Mouse (Mus musculus) stomach, postnatal 0 days (tissue): ENCODE results near the gene Psmd8. TPM values are rescaled to one million over a fixed set of nuclear protein-coding genes. Genes with fewer than 3 reads are reported as not detected.
"Not testable (repeated sequence)": the region's sequence is repeated elsewhere in the genome, so short reads cannot be mapped to it uniquely, and the experiment has no call there.

Experiments used
- ATAC-seq: fragments of 200-750 bp; cut with Nextera tagmentation; 2 replicates; pipeline ENCODE4 v1.8.0; 2017; ENCODE audit not compliant: low FRiP score, low TSS enrichment
- DNase-seq: peaks from one replicate; pipeline ENCODE4 v3.0.0-alpha.2; 2016; ENCODE audit warnings: low spot score
- H3K27ac ChIP-seq: fragments of 300-500 bp; sonication (generic); replicated peaks from 2 replicates; pipeline ENCODE4 v1.5.1; 2014; ENCODE audit warnings: mild to moderate bottlenecking, control low read depth
- H3K27me3 ChIP-seq: fragments of 300-500 bp; sonication (generic); 2 replicates; pipeline ENCODE4 v1.6.1; 2014; ENCODE audit warnings: low read length; ENCODE audit not compliant: control insufficient read depth, insufficient read depth
- H3K36me3 ChIP-seq: fragments of 300-500 bp; sonication (generic); 2 replicates; pipeline ENCODE4 v1.6.1; 2014; ENCODE audit warnings: low read length, mixed read lengths; ENCODE audit not compliant: control insufficient read depth, insufficient read depth
- H3K4me1 ChIP-seq: fragments of 300-500 bp; sonication (generic); replicated peaks from 2 replicates; pipeline ENCODE4 v1.6.1; 2014; ENCODE audit warnings: antibody characterized with exemption; ENCODE audit not compliant: control insufficient read depth, insufficient read depth
- H3K4me2 ChIP-seq: fragments of 300-500 bp; sonication (generic); replicated peaks from 2 replicates; pipeline ENCODE4 v1.6.1; 2014; ENCODE audit warnings: low read depth, mild to moderate bottlenecking, control low read depth, moderate library complexity
- H3K4me3 ChIP-seq: fragments of 300-500 bp; sonication (generic); 2 replicates; pipeline ENCODE4 v1.5.1; 2014; ENCODE audit warnings: low read depth, low read length, control low read depth
- H3K9ac ChIP-seq: fragments of 300-500 bp; sonication (generic); 2 replicates; pipeline ENCODE4 v1.6.1; 2014; ENCODE audit warnings: mild to moderate bottlenecking, low read length, control low read depth, mixed read lengths
- H3K9me3 ChIP-seq: fragments of 300-500 bp; sonication (generic); 2 replicates; pipeline ENCODE4 v1.6.1; 2016; ENCODE audit warnings: low read length; ENCODE audit not compliant: control insufficient read depth
- CTCF ChIP-seq: IDR thresholded peaks from 2 replicates; pipeline ENCODE4 v1.5.1; 2016; ENCODE audit warnings: antibody characterized with exemption, low read depth, mild to moderate bottlenecking, moderate library complexity
- EP300 ChIP-seq: optimal IDR thresholded peaks from 2 replicates; pipeline ENCODE3; 2016; ENCODE audit warnings: antibody characterized with exemption
- WGBS: fragments of 180-500 bp; shearing (Covaris S2); extraction: QIAGEN DNeasy Blood & Tissue Kit; methylation state at CpG from one replicate; pipeline ENCODE4 v1.1.7; 2014; 5-methylcytosine and 5-hydroxymethylcytosine counted together
- polyA plus RNA-seq: library from polyadenylated mRNA; unstranded; fragments of >200 nt; fragmentation: Nextera tagmentation; extraction: Ambion mirVana; gene quantifications from 2 replicates; pipeline ENCODE4 v1.2.1, GENCODE M21; 2015

Gene Psmd8
- polyA plus RNA-seq, 1 experiment from 2014 or later, result 262 TPM

DNA sequence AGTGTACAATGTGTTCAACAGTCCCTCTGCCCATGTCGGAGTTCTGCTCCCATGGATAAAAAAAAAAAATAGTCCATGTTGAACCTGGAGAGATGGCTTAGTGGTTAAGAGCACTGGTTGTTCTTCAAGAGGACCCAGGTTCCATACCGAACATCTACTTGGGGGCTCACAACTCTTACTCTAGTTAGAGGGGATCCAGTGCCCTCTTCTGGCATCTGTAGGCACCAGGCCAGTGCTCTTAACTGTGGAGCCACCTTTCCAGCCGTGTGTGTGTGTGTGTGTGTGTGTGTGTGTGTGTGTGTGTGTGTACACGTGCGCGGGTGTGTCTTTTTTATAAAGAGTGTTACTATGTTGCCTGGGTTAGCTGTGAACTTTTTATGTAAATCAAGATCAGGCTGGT lies 22.1 kb upstream of the Psmd8 start:
- TF ChIP-seq EP300, result no peak
- 0 out of 2 replicates have a peak, but pooled peaks have one; percentile 4 for TF ChIP-seq CTCF
- no peaks in the 10 kb centered on the region for H3K27me3 ChIP-seq
- DNase-seq (no peak), ATAC-seq (no peak)
- H3K4me1 ChIP-seq, result no peaks in the 10 kb centered on the region
- no peaks in the 10 kb centered on the region for H3K36me3 ChIP-seq
- H3K4me2 ChIP-seq, result no peak overlapping the region
- H3K4me3 ChIP-seq, result no peak overlapping the region
- no peaks in the 10 kb centered on the region for H3K9me3 ChIP-seq
- H3K9ac ChIP-seq, result no peak overlapping the region
- WGBS, result 73% methylated on average over 6 of the region's 6 CpGs
- no peak overlapping the region for H3K27ac ChIP-seq

DNA sequence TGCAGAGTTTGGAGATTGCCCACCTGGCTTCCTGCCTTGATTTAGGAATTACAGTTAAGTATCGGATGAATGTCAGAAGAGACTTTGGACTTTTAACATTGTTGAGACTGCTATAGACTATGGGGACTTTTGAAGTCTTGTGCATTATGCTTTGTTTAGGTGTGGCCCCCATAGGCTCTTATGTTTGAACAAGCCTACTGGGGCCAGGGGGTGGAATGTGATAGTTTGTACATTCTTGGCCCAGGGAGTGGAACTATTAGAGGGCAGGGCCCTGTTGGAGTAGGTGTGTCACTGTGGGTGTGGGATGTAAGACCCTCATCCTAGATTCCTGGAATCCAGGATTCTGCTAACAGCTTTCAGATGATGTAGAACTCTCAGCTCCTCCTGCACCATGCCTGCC lies 13.7 kb upstream of the Psmd8 start:
- H3K36me3 ChIP-seq, H3K4me1 ChIP-seq, H3K4me2 ChIP-seq, H3K4me3 ChIP-seq, H3K27ac ChIP-seq, H3K27me3 ChIP-seq, H3K9ac ChIP-seq, H3K9me3 ChIP-seq: not testable (repeated sequence)
- DNase-seq (peak; percentile 31), ATAC-seq (peak; percentile 75; the same call in 1 of the 2 replicates)
- 67% methylated on average over 1 of the region's 1 CpGs for WGBS

DNA sequence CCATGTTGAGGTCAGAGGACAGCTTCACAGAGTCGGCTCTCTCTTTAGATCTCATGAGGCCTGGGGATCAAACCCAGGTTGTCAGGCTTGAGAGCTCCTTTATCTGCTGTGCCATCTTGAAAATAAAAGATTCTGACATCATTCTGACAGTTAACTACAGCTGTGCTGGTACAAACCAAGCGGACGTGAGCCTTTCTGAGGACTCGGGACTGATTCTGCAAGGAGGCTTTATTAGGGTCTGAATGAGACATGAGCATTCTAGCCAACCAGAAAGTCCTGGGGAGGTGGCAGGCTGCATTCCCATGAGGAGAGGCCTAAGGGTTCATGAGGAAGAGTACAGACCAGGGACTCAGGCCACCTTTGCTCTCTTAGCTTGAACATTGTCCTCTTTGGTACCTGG lies 822 bp upstream of the Psmd8 start:
- 90% methylated on average over 4 of the region's 4 CpGs for WGBS
- H3K36me3 ChIP-seq, H3K27me3 ChIP-seq: not testable (repeated sequence)

DNA sequence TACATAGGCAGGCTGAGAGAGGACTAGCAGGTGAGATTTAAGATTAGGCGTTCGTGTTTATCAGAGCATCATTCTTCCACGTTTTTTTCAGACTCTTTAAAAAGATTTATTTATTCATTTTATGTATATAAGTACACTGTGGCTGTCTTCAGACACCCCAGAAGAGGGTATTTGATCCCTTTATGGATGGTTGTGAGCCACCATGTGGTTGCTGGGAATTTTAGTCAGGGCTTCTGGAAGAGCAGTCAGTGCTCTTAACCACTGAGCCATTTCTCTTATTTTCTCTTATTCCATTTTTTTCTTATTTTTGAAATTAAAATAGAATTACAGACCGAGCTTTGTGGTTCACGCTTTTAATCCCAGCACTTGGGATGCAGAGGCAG lies 344 bp upstream of the Psmd8 start:
- ATAC-seq (no peak), DNase-seq (no peak)
- peaks cover 4% of the 10 kb centered on the region; the same call in 1 of the 2 replicates for H3K4me1 ChIP-seq
- H3K27me3 ChIP-seq, result no peaks in the 10 kb centered on the region
- peak overlapping the region; percentile 42 for H3K4me2 ChIP-seq
- peak overlapping the region; percentile 81 for H3K4me3 ChIP-seq
- H3K36me3 ChIP-seq, result 0 out of 2 replicates have a peak, but pooled peaks cover 3% of the 10 kb centered on the region
- H3K27ac ChIP-seq, result no peak overlapping the region
- no peak overlapping the region for H3K9ac ChIP-seq
- H3K9me3 ChIP-seq, result no peaks in the 10 kb centered on the region
- 42% methylated on average over 5 of the region's 5 CpGs for WGBS
- TF ChIP-seq CTCF (no peak), EP300 (no peak)

More for the DNA sequence above, 822 bp upstream of the Psmd8 start:
- not testable (repeated sequence) for H3K4me1 ChIP-seq, H3K4me2 ChIP-seq, H3K27ac ChIP-seq, H3K9ac ChIP-seq, DNase-seq, H3K9me3 ChIP-seq, H3K4me3 ChIP-seq, ATAC-seq

DNA sequence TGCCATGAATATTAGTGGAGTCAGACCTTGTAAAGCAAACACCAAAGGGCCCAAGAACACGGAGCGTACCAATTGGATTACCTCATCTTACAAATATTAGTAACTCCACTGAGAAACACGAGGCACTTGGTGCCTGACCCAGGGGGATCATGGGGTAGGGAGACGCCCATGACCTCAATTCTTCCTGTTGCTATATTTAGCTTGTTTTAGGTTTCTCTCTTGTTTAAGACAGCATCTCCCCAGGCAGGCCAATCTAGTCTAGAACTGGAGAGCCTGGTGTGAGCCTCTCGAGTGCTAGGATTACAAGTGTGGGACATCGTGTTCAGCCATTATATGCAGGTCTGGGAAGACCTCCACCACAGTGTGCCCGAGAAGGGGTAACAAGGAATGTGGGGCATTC lies 1.2 kb downstream of the Psmd8 start:
- peak; percentile 43 for DNase-seq
- Histone ChIP-seq H3K9me3 (no peaks in the 10 kb centered on the region), H3K9ac (peak overlapping the region; percentile 50), H3K27ac (0 out of 2 replicates have a peak overlapping the region, but pooled peaks have one; percentile 46), H3K36me3 (peaks cover 18% of the 10 kb centered on the region), H3K4me3 (peak overlapping the region; percentile 81), H3K4me1 (peaks cover 4% of the 10 kb centered on the region; the same call in 1 of the 2 replicates), H3K27me3 (no peaks in the 10 kb centered on the region), H3K4me2 (peak overlapping the region; percentile 86)
- no peak for TF ChIP-seq EP300
- TF ChIP-seq CTCF, result no peak
- peak; percentile 30 for ATAC-seq
- 19% methylated on average over 7 of the region's 7 CpGs for WGBS

DNA sequence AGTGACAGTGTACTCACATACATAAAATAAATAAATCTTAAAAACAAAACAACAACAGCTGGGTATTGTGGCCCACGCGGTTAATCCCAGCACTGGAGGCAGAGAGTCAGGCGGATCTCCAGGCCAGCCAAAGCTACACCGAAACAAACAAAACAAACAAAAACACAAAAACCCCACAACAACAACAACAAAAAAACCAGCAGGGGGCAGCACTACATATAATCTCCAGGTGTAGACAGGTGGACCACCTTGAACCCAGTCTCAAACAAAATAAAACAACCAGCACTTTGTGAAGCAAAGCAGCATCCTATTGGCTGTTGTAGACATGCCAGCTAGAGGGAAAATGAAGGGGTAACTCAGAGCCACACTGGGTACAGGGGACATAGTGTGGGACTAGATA lies 2.4 kb downstream of the Psmd8 start:
- H3K4me1 ChIP-seq, result peaks cover 4% of the 10 kb centered on the region; the same call in 1 of the 2 replicates
- no peak for TF ChIP-seq EP300
- peak; percentile 45 for TF ChIP-seq CTCF
- no peak overlapping the region for H3K27ac ChIP-seq
- peaks cover 22% of the 10 kb centered on the region for H3K36me3 ChIP-seq
- no peak overlapping the region for H3K4me3 ChIP-seq
- WGBS, result 91% methylated on average over 4 of the region's 4 CpGs
- DNase-seq (no peak), ATAC-seq (no peak)
- H3K9ac ChIP-seq, result no peak overlapping the region
- no peak overlapping the region for H3K4me2 ChIP-seq
- no peaks in the 10 kb centered on the region for H3K27me3 ChIP-seq
- no peaks in the 10 kb centered on the region for H3K9me3 ChIP-seq
